Mouse (Mus musculus) Patski (cell line): Measurements from ENCODE around the gene Pip5k1b. TPM values are rescaled to one million over a fixed set of nuclear protein-coding genes. Genes with fewer than 3 reads are reported as not detected.

Experiments used
- ATAC-seq: fragments of 100-300 bp; one replicate; pipeline ENCODE4 v1.8.0; 2021
- CTCF ChIA-PET: fragments of 350-600 bp; sonication (Branson Sonifier 250); formaldehyde crosslinking; loops from one replicate; lab custom pipeline; 2022; ENCODE audit warnings: inconsistent platforms; lab: Charles Lee
- POLR2A ChIA-PET: fragments of 350-600 bp; sonication (Branson Sonifier 250); formaldehyde crosslinking; loops from one replicate; lab custom pipeline; 2022; ENCODE audit warnings: antibody characterized with exemption, inconsistent platforms; lab: Charles Lee
- DNase-seq: peaks from one replicate; pipeline ENCODE4 v3.0.0-alpha.2; 2011; ENCODE audit warnings: low read depth, low spot score
- H3K27me3 ChIP-seq: fragments of 371-371 bp; one replicate; pipeline ENCODE4 v1.5.1; 2021
- CTCF ChIP-seq: fragments of 100-300 bp; IDR thresholded peaks from one replicate; pipeline ENCODE4 v1.5.1; 2021
- in situ Hi-C: fragments of 300-500 bp; cut with MboI; formaldehyde crosslinking; loops from 3 replicates; pipeline ENCODE4 v1.11.1; 2018; ENCODE audit warnings: low pct_unique_long_range_greater_than_20kb, mixed read lengths
- polyA plus RNA-seq: library from polyadenylated mRNA; unstranded; gene quantifications from one replicate; pipeline ENCODE4 v1.2.3, GENCODE M21; 2021

The Pip5k1b gene
- polyA plus RNA-seq, 1 experiment from 2014 or later, result 5.6 TPM

- DNase-seq (peak; percentile 28), ATAC-seq (no peak)
- TF ChIP-seq CTCF, result no peak
- in situ Hi-C loops, result no loop called here
- CTCF ChIA-PET, result no interaction called here
- POLR2A ChIA-PET, result no interaction called here
- H3K27me3 ChIP-seq, result peaks cover 23% of the 10 kb centered on the region
Observed at GRCm38 (mm10) chr19:24371763-24372640, 183.7 kb downstream of the Pip5k1b start.

GRCm38 (mm10) chr19:24368419-24368818, 187.3 kb downstream of the Pip5k1b start:
- no peak for ATAC-seq
- DNase-seq, result no peak
- H3K27me3 ChIP-seq, result peaks cover 35% of the 10 kb centered on the region
- no peak for TF ChIP-seq CTCF
- ChIA-PET CTCF (interaction anchor here (1.6 kb wide), 1 partner anchor 19 kb away, joined by 4 read pairs; no protein-coding TSS in a partner anchor), POLR2A (no interaction called here)
- in situ Hi-C loops, result no loop called here

GRCm38 (mm10) chr19:24367722-24368121, 187.9 kb downstream of the Pip5k1b start:
- peaks cover 35% of the 10 kb centered on the region for H3K27me3 ChIP-seq
- DNase-seq (no peak), ATAC-seq (no peak)
- in situ Hi-C loops, result no loop called here
- no peak for TF ChIP-seq CTCF
- ChIA-PET POLR2A (no interaction called here), CTCF (interaction anchor here (1.6 kb wide), 1 partner anchor 20 kb away, joined by 4 read pairs; no protein-coding TSS in a partner anchor)

GRCm38 (mm10) chr19:24366747-24367146, 188.9 kb downstream of the Pip5k1b start:
- POLR2A ChIA-PET, result no interaction called here
- no peak for TF ChIP-seq CTCF
- in situ Hi-C loops, result no loop called here

DNA sequence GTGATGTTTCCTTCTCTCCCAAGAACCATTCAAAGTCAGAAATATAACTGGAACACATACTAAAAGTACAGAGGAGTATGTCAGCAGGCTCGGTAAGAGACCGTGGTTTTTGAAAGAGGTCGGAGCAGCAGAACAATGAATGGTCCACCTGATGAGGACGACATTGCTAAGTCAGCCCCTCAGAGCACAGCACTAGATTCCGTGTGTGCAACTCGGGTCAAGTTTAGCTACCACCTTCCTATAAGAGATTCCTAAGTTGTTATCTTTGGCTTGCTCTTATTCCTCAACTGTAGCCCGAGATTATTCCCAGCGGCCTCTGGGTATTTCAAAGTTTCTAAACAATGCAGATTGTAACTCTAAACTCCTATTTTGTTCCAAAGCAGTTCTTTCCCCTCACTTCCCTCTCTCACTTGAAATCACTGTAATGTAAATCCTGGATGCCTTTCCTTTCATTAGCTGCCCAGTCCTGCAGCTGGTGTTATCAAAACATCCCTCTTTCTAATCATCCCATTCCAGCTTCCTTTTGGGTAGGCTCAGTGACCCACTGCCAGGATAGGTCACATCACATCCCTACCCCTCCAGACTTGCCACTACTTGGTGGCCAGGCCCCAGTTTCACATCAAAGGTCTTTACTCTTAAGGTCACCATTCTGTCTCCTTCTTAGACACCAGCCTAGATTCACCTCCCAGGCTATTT, 192.9 kb downstream of the Pip5k1b start:
- CTCF ChIA-PET, result no interaction called here
- H3K27me3 ChIP-seq, result peaks cover 41% of the 10 kb centered on the region
- no peak for TF ChIP-seq CTCF
- ATAC-seq (no peak), DNase-seq (no peak)
- POLR2A ChIA-PET, result interaction anchor here (0.7 to 0.8 kb wide), 2 partner anchors 21 to 1056 kb away, joined by 3 read pairs; no protein-coding TSS in a partner anchor
- in situ Hi-C loops, result no loop called here

More at GRCm38 (mm10) chr19:24366747-24367146, 188.9 kb downstream of the Pip5k1b start:
- DNase-seq (no peak), ATAC-seq (no peak)
- peaks cover 33% of the 10 kb centered on the region for H3K27me3 ChIP-seq
- CTCF ChIA-PET, result interaction anchor here (0.9 kb wide), 1 partner anchor 14 kb away, joined by 3 read pairs; no protein-coding TSS in a partner anchor

DNA sequence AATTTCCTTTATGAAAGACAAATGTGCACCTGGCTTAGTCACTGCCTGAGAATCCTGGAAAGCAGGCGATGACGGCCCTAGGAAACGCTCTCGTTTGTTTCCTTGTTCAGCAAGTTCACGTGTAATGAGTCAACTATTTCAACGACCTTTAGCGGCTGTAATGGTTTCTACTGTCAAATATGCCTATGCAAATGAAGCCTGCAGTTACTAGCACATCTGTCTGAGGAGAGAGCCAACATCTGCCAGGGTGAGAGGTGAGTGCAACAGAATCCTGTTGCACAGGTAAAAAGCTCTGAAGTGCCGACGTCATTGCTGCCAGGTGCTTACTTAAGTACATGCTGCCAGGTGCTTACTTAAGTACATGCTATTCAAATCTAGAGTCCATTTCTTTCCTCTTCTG, 196.4 kb downstream of the Pip5k1b start:
- H3K27me3 ChIP-seq, result peaks cover 30% of the 10 kb centered on the region
- ATAC-seq (no peak), DNase-seq (no peak)
- no peak for TF ChIP-seq CTCF
- in situ Hi-C loops, result no loop called here
- ChIA-PET CTCF (no interaction called here), POLR2A (no interaction called here)

DNA sequence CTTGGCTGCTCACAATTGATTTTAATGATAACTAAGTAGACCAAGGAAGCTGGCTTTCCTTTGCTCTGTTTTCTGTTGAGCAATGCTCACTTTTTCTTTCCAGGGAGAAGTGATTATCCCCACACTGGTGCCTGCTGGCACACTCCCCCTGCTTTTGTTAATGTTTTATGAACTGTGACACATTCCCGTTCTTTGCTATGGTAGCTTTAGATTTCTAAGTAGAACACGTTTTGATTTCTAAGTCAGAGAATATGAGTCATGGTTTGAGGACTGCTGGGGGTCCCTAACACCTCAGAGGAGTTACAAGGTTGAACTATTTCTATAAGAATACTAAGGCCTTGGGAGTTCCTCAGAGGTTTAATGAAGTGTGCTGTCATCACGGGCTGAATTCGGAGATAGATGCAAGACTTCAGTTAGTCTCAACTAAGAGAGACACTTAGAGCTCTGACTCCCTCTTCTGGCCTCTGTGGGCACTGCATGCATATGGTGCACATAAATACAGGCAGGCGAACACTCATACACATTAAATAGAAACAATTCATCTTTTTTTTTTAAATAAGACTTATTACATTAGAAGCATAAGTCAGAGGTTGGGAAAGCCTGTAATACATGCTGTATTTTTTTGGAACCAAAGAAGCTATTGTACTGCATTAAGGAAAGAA, 203.2 kb downstream of the Pip5k1b start:
- CTCF ChIA-PET, result interaction anchor here (0.8 to 2.4 kb wide), 6 partner anchors 8 to 533 kb away, joined by 3 to 7 read pairs (median 4); no protein-coding TSS in a partner anchor
- in situ Hi-C loops, result no loop called here
- DNase-seq (peak; percentile 70), ATAC-seq (peak; percentile 69)
- POLR2A ChIA-PET, result no interaction called here
- H3K27me3 ChIP-seq, result peaks cover 3% of the 10 kb centered on the region
- TF ChIP-seq CTCF, result peak; percentile 73

DNA sequence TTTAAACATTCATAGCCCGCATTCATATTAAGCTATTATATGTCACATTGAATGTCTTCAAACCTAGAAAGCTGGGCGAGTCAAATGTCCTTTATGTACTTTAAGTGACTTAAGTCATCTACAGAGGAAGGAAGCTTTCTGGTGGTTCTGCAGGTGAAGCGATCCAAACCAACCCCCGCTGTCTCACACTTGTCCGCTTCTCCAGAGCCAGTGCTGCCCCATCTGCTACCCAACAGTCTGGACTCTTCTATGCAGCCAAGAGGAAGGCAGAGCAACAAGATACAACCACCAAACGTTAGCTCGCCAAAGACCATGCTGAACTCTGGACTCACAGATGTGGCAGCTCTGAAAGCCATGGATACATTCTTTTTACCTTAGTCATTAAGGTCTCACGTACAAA, 211.2 kb downstream of the Pip5k1b start:
- DNase-seq (no peak), ATAC-seq (no peak)
- no peak for TF ChIP-seq CTCF

GRCm38 (mm10) chr19:24342786-24343185, 212.9 kb downstream of the Pip5k1b start:
- in situ Hi-C loops, result no loop called here
- ChIA-PET CTCF (interaction anchor here (1.1 to 1.7 kb wide), 3 partner anchors 10 to 19 kb away, joined by 3 to 4 read pairs (median 3); no protein-coding TSS in a partner anchor), POLR2A (no interaction called here)
- DNase-seq (no peak), ATAC-seq (no peak)
- H3K27me3 ChIP-seq, result peaks cover 5% of the 10 kb centered on the region
- TF ChIP-seq CTCF, result no peak

More for the DNA sequence above, 211.2 kb downstream of the Pip5k1b start:
- ChIA-PET POLR2A (interaction anchor here (0.6 kb wide), 1 partner anchor 107 kb away, joined by 4 read pairs; no protein-coding TSS in a partner anchor), CTCF (interaction anchor here (0.8 to 1.0 kb wide), 2 partner anchors 8 to 10 kb away, joined by 3 read pairs; no protein-coding TSS in a partner anchor)
- peaks cover 5% of the 10 kb centered on the region for H3K27me3 ChIP-seq
- in situ Hi-C loops, result no loop called here
